Mouse (Mus musculus) hematopoietic multipotent progenitor cell, adult 10-12 weeks (in vitro differentiated cells): ENCODE measurements around the gene Bcl2l15. TPM values are rescaled to one million over a fixed set of nuclear protein-coding genes. Genes with fewer than 3 reads are reported as not detected.

Source experiments
- polyA plus RNA-seq: library from polyadenylated mRNA; stranded (reverse); fragments of >175 nt; gene quantifications from 2 replicates; pipeline ENCODE4 v1.2.3, GENCODE M21; 2012; ENCODE audit warnings: low replicate concordance

Bcl2l15 gene
- polyA plus RNA-seq, result 0.10 and 0.31 TPM in 2 replicates

DNA sequence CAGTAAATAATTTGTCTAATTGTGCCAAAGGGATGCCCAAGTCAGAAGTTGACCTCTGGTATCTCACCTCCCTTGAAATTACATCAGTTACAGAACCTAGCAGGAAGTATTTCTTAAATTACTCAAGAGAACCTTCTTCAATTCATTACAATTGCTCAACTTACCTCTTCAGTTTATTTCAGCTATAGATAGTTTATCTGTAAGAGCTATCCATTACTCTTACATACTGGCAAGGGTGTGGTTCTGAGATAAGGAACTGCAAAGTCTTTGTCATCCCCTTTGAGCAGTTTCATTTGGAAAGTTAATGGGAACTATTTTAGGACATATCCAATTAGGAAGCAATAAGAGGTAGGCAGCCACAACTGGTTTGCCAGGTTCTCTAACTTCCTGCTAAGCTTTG lies at the start of gene Bcl2l15:
Gene Bcl2l15 (plus strand): TSS at position 176 of the 400 bp plus-strand sequence.

DNA sequence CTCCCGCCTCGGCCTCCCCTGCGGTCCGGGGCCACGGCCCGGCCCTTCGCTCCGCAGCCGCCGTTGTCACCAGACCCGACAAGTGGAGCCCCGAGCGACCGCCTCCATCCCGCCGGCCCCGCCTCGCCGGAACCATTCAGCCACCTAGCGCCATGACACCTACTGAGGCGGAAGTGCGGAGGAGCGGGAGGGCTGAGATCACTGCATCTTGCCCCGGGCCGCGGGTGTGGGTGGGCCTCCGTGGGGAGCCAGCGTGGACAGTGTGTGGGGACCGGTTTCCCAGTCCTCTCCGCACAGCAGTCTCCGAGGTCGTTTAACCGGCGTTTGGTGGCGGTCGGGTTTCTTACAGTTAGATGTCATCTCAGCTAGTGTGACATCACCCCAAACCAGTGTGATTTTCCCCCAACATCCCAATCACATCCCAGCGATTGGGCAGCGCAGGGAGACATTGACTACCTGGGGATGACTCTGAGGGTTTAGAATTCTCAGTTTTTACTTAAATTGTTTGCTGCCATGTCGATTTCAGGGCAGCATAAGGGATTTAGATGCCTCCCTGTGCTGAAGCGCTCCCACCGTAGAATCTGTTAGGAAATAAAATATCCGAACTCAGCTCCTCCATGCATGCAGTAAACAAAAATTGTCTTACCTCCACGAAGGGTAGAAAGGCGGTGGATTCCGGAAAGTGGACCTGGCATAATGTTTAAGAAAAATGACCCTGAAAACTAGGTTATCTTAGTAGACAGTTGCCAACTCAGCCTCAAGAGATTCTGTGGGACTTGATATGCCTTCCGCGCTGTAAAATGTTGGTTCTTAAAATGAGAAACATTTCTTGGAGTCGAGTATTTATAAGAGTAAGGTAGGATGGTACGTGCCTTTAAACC lies 40.9 kb upstream of the Bcl2l15 start, which contains the start of gene Hipk1:
Gene Hipk1 (minus strand): TSS at position 334 of the 881 bp plus-strand sequence.

DNA sequence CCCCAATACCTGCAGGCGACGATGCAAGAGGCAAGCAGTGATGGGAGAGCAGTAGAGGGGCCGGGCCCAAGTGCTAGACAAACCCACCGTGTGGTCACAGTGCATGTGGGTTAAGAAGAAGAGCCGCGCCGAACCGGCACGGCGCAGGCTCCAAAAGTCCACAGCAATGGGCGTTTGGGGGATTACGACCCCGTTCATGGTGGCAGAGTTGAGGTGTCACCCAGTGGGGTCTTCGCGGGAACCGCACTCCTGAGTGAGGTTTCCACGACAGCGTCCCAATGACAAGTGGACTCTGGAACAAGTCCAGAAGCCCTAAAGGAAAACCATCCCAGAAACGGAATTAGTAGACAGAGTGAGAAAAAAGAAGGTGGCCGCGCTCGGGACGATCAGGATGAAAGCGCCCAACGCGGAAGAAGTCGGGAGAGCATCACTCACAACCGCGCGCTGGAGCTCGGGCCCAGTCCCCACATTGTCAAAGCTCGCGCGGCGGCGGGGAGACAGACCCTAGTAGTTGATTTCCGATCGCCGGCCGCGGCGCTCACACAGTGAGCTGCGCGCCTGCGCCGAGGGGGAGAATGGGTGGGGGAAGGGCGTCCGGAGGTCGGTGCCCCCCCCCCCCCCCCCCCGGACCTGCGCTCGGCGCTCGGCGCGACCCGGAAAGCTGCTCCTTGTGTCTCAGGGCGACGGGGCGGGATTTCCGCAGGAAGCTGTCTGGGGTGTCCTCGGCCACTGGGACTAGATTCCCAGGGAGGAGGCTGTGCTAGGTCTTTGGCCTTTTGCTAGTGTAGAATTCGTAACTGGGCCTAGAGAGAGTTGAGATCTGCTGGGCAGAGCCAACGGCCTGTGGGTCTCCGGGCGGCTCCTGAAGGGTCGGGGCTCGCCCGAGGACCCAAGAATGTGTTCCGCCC lies 23.3 kb upstream of the Bcl2l15 start, which contains the start of the genes Dclre1b, Ap4b1 and Gm43064:
Gene Dclre1b (minus strand): TSS at position 554 of the 908 bp plus-strand sequence.
Gene Ap4b1 (plus strand): TSS at position 630 of the 908 bp plus-strand sequence.
Gene Gm43064 (plus strand): TSS at position 683 of the 908 bp plus-strand sequence.

DNA sequence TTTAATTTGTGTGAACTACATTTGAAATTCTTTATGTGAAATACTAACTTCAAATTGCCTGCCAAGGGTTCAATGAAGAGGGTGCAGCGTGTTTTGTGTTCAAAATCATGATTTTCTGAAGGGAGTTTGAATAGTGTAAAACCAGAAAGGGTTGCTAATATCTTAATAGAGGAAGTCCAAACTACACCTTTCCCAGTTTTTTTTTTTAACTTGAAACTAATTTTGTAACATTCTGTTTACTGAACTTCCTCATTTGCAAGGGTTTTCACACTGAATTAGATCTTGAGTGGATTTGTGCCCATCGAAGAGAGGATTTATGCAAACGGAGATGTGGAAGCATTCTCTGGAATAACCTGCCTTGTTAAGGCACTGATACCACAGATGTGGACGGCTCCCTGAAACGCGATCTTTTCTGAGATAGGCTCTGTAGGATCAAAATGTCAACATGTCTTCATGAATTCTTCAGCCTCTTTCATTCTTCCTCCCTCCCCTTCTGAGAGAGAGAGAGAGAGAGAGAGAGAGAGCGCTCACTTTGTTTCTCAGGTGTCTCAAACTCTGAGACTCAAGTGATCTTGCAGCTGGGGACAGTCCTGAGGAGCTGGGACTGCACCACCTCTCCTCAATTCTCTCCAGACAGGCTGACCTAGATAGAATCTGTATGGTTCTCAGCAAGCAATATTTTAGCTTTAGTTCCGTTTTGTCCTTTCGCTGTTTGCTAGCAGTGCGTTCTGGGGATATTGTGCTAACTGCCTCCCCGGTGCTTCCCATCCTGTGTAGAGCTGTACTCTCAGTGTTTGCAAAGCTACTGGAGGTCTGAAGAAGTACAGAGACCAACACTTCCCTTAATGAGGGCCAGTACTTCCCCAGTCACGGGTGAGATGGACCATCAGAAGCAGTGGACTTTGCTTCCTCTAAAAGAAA lies 26.7 kb downstream of the Bcl2l15 start, which contains the start of gene Ptpn22:
Gene Ptpn22 (plus strand): TSS at position 915 of the 921 bp plus-strand sequence.

Other genes starting within 250 kb of the Bcl2l15 start
- gene Atg4a-ps, start 186.5 kb upstream of the Bcl2l15 start, polyA plus RNA-seq, result 0.09 TPM in 1 of 2 replicates, not detected in the other
- gene Olfml3, start 94.6 kb upstream of the Bcl2l15 start, polyA plus RNA-seq, result 0.11 and 0.28 TPM in 2 replicates
- not detected in 2 replicates for gene Gm10964, start 93.2 kb upstream of the Bcl2l15 start, polyA plus RNA-seq
- gene Hipk1, start 41.0 kb upstream of the Bcl2l15 start, polyA plus RNA-seq, result 103 and 159 TPM in 2 replicates
- 2.9 and 7.6 TPM in 2 replicates for gene Dclre1b, start 23.2 kb upstream of the Bcl2l15 start, polyA plus RNA-seq
- gene Ap4b1, start 23.1 kb upstream of the Bcl2l15 start, polyA plus RNA-seq, result 4.0 and 4.4 TPM in 2 replicates
- 0.42 and 0.99 TPM in 2 replicates for gene Gm43064, start 23.0 kb upstream of the Bcl2l15 start, polyA plus RNA-seq
- gene Ptpn22, start 27.2 kb downstream of the Bcl2l15 start, polyA plus RNA-seq, result 12.5 and 13.9 TPM in 2 replicates
- gene Rsbn1, start 81.5 kb downstream of the Bcl2l15 start, polyA plus RNA-seq, result 22.5 and 50.8 TPM in 2 replicates
- gene Phtf1, start 135.5 kb downstream of the Bcl2l15 start, polyA plus RNA-seq, result 14.5 and 34.7 TPM in 2 replicates